Mouse (Mus musculus): ENCODE results near the gene Sorbs1.
A peak's percentile ranks its signal among the peaks of the same experiment; 100 is the strongest.

The Sorbs1 gene

DNA sequence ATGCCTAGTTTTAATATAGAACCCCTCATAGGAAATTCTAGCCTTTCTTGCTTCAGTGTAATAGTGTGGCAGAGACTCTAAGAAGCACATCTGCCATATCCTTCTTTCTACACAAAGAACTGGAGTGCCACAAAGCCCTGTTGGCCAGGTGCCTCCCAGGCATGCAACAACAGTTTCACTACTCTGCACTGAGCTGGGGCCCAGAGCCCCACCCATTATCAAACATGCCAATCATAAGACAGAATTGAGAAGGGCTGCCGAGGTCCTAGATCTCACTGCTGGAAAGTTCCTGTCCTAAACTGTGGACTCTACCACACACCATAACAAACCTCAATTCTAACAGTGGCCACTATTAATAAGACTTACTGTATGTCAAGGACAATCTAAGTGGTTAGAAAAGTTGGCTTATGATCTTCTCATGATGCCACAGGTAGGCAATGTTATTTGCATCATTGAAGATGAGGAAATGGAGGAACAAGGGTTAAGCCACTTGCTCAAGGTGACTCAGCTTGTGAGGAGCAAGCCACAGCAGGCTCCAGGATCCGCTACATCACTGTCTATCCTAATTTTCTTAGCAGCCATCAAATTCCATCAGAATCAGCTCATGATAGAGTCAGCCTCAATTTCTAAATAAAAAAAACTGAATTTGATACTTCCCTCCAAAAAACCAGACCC, 257.1 kb downstream of the Sorbs1 start:
- peak; percentile 36 for DNase-seq (ENCODE audit: low read depth)

DNA sequence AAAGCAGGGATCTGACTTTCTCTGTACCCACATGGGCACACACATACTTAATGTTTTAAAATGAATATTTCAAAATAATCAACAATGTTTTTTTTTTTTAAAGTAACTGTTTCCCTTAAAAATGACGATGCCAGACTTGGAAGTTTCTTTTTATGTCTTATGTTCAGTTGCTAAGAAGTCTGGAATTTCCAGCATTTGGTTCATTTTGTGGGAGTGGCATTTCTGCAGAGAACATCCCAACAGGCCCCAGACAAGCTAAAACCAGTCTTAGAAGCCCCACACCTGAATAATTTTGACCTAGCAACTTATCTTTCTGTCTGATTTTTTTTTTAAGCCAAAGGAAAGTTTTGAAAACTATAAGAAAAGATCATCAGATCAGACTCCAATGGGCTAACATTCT, 258.0 kb downstream of the Sorbs1 start:
- no peak for DNase-seq (ENCODE audit: low read depth)

DNA sequence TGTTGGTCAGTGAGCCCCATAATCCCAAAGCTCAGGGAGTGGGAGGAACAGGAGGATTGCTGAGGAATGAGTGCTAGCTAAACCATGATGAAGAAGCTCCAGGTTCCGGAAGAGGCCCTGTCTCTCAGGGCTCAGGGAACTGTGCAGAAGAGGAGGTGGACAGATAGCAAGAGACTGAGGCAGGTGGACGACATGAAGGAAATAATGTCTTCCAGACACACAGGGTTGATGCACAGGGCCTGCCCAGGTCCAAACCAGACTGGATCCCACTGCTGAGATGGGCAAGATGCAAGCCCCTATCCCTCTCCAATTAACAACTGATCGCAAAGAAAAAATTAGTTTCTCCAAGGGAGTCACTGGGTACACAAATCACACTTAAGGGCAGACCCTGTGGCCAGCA, 258.8 kb downstream of the Sorbs1 start:
- no peak for DNase-seq (ENCODE audit: low read depth)

DNA sequence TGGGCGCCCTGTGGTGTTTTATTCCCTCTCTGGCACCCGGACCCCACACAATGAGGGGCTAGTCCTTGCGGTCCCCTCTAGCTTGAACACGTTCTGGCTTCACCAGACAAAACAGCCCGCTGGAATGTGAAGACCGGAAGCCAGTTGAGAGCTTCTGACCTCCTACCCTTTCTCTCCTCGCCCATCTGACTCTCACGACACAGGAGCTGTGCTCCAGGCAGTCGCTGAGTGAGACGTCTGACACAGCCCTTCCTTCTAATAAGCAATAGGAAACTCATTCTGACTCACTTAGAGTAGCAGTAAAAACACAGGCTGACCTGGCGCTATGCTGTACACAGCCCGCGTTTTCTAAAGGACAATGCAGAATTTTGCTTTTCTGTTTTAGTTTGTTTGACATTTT, 259.8 kb downstream of the Sorbs1 start:
- no peak for DNase-seq (ENCODE audit: low read depth)

DNA sequence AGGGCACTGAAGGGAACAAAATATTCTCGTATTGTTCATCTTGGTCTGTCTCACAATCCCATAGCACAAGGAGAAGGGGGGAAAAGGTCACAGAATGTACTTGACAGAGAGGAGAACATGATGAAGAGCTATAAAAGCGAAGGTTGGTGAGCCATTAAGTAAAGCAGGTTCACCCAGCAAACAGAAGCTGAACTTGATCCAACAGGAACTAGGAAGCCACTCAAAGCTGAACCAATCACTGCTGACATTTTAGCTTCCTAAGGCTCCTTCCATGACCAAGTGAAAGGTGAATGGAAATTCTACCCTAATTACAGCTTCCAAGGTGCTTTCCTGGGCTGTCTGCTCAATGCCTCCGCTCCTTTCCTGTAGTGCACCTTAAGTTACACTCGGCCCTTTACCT, 262.5 kb downstream of the Sorbs1 start:
- no peak for DNase-seq (ENCODE audit: low read depth)

DNA sequence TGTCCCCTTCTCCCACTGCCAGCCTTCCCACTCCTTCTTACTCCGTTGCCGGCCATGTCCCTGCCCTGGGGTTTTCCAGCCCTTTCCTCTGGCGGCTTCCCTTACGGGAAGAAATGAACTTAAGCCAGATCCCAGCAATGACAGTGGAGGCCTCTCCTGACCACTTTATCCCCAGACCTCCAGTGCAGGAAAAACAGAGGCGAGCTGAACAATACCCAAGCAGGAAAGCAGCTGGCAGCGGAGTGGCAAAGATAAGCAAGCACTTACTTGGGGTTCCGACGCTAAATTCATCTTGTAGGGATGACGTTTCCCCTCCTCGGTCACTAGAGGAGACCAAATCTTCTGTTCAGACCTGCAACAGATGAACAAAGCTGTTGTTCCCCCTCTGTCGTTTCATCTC, 264.2 kb downstream of the Sorbs1 start:
- DNase-seq (ENCODE audit: low read depth) = no peak

DNA sequence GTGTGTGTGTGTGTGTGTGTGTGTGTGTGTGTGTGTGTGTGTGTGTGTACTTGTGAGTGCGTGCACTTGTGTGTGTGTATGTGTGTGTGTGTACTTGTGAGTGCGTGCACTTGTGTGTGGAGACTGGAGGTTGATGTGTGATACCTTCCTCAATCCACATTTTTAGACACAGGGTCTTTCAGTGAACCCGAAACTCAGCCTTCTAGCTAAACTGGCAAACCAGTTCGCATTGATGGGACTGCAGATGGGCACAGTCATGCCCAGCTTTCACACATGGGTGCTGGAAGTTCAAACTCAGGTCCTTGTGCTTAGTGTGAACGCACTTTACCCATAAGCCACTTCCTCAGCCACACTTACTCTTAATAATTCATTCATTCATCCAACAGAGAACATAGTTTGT, 265.1 kb downstream of the Sorbs1 start:
- no peak for DNase-seq (ENCODE audit: low read depth)

DNA sequence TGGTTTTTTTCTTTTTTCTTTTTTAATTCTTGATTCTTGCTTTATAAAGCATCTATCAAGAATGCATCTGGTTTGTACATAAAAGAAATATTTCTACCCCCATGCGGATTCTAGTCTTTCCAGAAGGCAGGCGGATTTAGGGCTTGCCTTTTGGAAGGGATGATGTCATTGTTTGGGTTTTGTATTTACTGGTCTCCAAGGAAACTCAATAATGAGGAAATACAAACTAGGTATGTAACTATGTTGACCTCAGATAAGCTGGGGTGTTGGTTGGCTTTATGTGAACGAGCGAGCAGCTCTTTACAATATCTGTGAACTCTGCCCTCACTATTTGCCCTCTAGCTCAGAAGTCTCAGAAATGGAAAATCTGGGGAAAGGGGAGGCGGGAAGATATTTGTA, 266.3 kb downstream of the Sorbs1 start:
- no peak for DNase-seq (ENCODE audit: low read depth)

DNA sequence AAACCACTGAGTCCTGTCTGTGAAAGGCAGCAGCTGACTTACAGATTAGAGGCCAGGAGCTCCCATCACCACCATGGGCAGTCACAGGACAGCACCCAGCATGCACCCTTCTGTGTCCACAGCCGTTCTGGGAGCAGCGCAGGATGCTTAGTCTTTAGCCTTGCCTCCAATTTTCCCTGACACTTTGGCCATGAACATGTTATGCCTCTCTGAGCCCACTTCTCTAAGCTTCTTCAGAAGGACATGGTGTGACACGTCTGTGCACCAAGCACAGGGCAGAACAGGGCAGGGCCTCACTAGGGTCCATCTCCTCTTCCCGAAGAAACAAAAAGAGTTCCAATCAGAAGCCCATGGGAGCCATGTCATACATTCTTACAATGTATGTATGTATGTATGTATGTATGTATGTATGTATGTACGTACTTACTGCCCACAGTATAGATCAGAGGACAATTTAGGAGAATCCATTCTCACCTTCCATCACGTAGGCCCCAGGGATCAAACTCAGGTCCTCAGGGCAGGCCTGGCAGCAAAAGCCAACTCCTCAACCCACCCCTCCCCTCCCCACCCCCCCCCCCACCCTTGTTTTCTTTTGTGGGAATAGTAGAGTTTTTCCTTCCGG, 266.8 kb downstream of the Sorbs1 start:
- DNase-seq (ENCODE audit: low read depth) = no peak

Measured in induced T-regulatory cell, adult 2 months (primary cell).